8 mouse cellular contexts compared by ENCODE assay signal in genomic region chr15:79504707-79505452, GRCm38 (mm10). TPM values are rescaled to one million over a fixed set of nuclear protein-coding genes. Genes with fewer than 3 reads are reported as not detected.
DNase-seq lines count a peak whose midpoint lies in the region; ATAC-seq lines count a peak whose summit lies in the region.

Gene Kcnj4 (minus strand): TSS chr15:79505241.

- no peak for ATAC-seq in lung, embryonic 16.5 days (ENCODE audit: low read depth)
- ATAC-seq in neural tube, embryonic 14.5 days (ENCODE audit: low read depth): no peak; the same call in 1 of the 2 replicates
- no peak for ATAC-seq in cerebellum, adult (ENCODE audit: insufficient number of reproducible peaks, low FRiP score, low TSS enrichment)

- no peaks in the 10 kb centered on the region for H3K36me3 ChIP-seq in lung, embryonic 16.5 days (ENCODE audit: control insufficient read depth, insufficient read depth, low read length)
- no peaks in the 10 kb centered on the region for H3K36me3 ChIP-seq in neural tube, embryonic 14.5 days (ENCODE audit: control insufficient read depth, insufficient read depth, low read length)

- H3K4me1 ChIP-seq in lung, embryonic 16.5 days (replicated peaks; ENCODE audit: control insufficient read depth, insufficient read depth, low read length): peaks cover 10% of the 10 kb centered on the region
- peaks cover 9% of the 10 kb centered on the region for H3K4me1 ChIP-seq in neural tube, embryonic 14.5 days (ENCODE audit: control insufficient read depth, insufficient read depth, low read length)

- intact Hi-C loops in left cerebral cortex, postnatal 25 days (cut with DNase I): loop anchor here (5.0 kb wide), 2 partner anchors 33 to 102 kb away; partner anchors contain the start of gene Dmc1

- H3K9me3 ChIP-seq in lung, embryonic 16.5 days (ENCODE audit: control insufficient read depth, low read length): no peaks in the 10 kb centered on the region
- no peaks in the 10 kb centered on the region for H3K9me3 ChIP-seq in neural tube, embryonic 14.5 days (ENCODE audit: control insufficient read depth, low read length)

- no peak within 1 kb of the TSS for H3K27ac ChIP-seq in lung, embryonic 16.5 days (ENCODE audit: low read length)
- H3K27ac ChIP-seq in neural tube, embryonic 14.5 days (ENCODE audit: low read depth, low read length): no peak within 1 kb of the TSS

- DNase-seq in adrenal gland, postnatal 10 days: peak; percentile 21
- no peak for DNase-seq in adrenal gland, postnatal 4 days (ENCODE audit: low spot score in 2 of 2)
- no peak for DNase-seq in lung, postnatal 25 days (ENCODE audit: low spot score)
- DNase-seq in left cerebral cortex, postnatal 25 days (ENCODE audit: low spot score in 2 of 2): no peak
- no peak for DNase-seq in c-Kit-positive CD71-positive TER-119-positive erythroid progenitor cells, embryonic 14.5 days (ENCODE audit: low spot score)

- H3K4me2 ChIP-seq in lung, embryonic 16.5 days (ENCODE audit: low read depth, low read length): peak within 1 kb of the TSS; percentile 100
- peak within 1 kb of the TSS; percentile 99 for H3K4me2 ChIP-seq in neural tube, embryonic 14.5 days (ENCODE audit: low read depth, low read length)

- peaks cover 57% of the 10 kb centered on the region for H3K27me3 ChIP-seq in lung, embryonic 16.5 days (ENCODE audit: control insufficient read depth, insufficient read depth, low read depth, low read length)
- H3K27me3 ChIP-seq in neural tube, embryonic 14.5 days (ENCODE audit: control insufficient read depth, insufficient read depth, low read length): peaks cover 42% of the 10 kb centered on the region

- peak within 1 kb of the TSS; percentile 60 for H3K9ac ChIP-seq in lung, embryonic 16.5 days (ENCODE audit: low read length)
- peak within 1 kb of the TSS; percentile 41 for H3K9ac ChIP-seq in neural tube, embryonic 14.5 days (replicated peaks; ENCODE audit: low read depth, low read length)

- H3K4me3 ChIP-seq in lung, embryonic 16.5 days (ENCODE audit: low read length): peak within 1 kb of the TSS; percentile 65
- peak within 1 kb of the TSS; percentile 50 for H3K4me3 ChIP-seq in neural tube, embryonic 14.5 days (ENCODE audit: low read depth, low read length)

- under 1% methylated on average over 46 of the region's 60 CpGs for WGBS in lung, embryonic 16.5 days
- WGBS in neural tube, embryonic 14.5 days: under 1% methylated on average over 60 of the region's 60 CpGs

RNA-seq across cellular contexts. Expression of gene Kcnj4, which starts in this region (rescaled TPM):
- total RNA-seq in adrenal gland, postnatal 10 days (2021): under 1 TPM in 1 of 2 experiments, not detected in 1; 0.24 TPM
- total RNA-seq in adrenal gland, postnatal 4 days (2021): under 1 TPM; 0.22 to 0.28 TPM
- not detected in 2 replicates for polyA plus RNA-seq in lung, embryonic 16.5 days (2015; fragmentation: Nextera tagmentation; extraction: Ambion mirVana)
- 100 to 1,000 TPM; 187 to 209 TPM for total RNA-seq in left cerebral cortex, postnatal 25 days (2021)
- polyA plus RNA-seq in neural tube, embryonic 14.5 days (2014; fragmentation: Nextera tagmentation; extraction: Ambion mirVana): not detected in 2 replicates

Comparison
In these comparisons a context has a peak if more than half of its experiments do, and no peak if none do; other contexts are left out.
1. RNA of gene Kcnj4 (total RNA-seq): 187 to 209 TPM in left cerebral cortex, postnatal 25 days; 0.22 to 0.28 TPM in adrenal gland, postnatal 4 days and 0.24 TPM in adrenal gland, postnatal 10 days; every median in the first group is over 100 times any median in the second.
2. Peak in DNase-seq in adrenal gland, postnatal 10 days; RNA of the gene not detected or under 1 TPM.